Mouse (Mus musculus) lung, embryonic 14.5 days (tissue): Measurements from ENCODE around the gene Scnn1b. TPM values are rescaled to one million over a fixed set of nuclear protein-coding genes. Genes with fewer than 3 reads are reported as not detected.

ENCODE experiments used
- ATAC-seq: fragments of 200-750 bp; cut with Nextera tagmentation; 2 replicates; pipeline ENCODE4 v1.8.0; 2017; ENCODE audit warnings: mild to moderate bottlenecking, moderate TSS enrichment, moderate library complexity; ENCODE audit not compliant: insufficient read depth
- DNase-seq: peaks from one replicate; pipeline ENCODE4 v3.0.0-alpha.2; 2015
- H3K27ac ChIP-seq: fragments of 300-500 bp; sonication (generic); 2 replicates; pipeline ENCODE4 v1.5.1; 2014; ENCODE audit warnings: low read depth, mild to moderate bottlenecking, moderate library complexity
- H3K27me3 ChIP-seq: fragments of 300-500 bp; sonication (generic); 2 replicates; pipeline ENCODE4 v1.6.1; 2014; ENCODE audit warnings: low read length, control low read depth; ENCODE audit not compliant: insufficient read depth
- H3K36me3 ChIP-seq: fragments of 300-500 bp; sonication (generic); 2 replicates; pipeline ENCODE4 v1.6.1; 2014; ENCODE audit warnings: control low read depth; ENCODE audit not compliant: insufficient read depth
- H3K4me1 ChIP-seq: fragments of 300-500 bp; sonication (generic); 2 replicates; pipeline ENCODE4 v1.6.1; 2014; ENCODE audit warnings: antibody characterized with exemption, control low read depth; ENCODE audit not compliant: insufficient read depth
- H3K4me2 ChIP-seq: fragments of 300-500 bp; sonication (generic); 2 replicates; pipeline ENCODE4 v1.6.1; 2014; ENCODE audit warnings: mild to moderate bottlenecking
- H3K4me3 ChIP-seq: fragments of 300-500 bp; sonication (generic); 2 replicates; pipeline ENCODE4 v1.5.1; 2014; ENCODE audit warnings: low read depth, low read length
- H3K9ac ChIP-seq: fragments of 300-500 bp; sonication (generic); 2 replicates; pipeline ENCODE4 v1.6.1; 2014
- H3K9me3 ChIP-seq: fragments of 300-500 bp; sonication (generic); 2 replicates; pipeline ENCODE4 v1.6.1; 2016; ENCODE audit warnings: low read depth, low read length, control low read depth
- CTCF ChIP-seq: IDR thresholded peaks from 2 replicates; pipeline ENCODE4 v1.5.1; 2016; ENCODE audit warnings: antibody characterized with exemption, low read depth
- WGBS: fragments of 180-500 bp; shearing (Covaris S2); extraction: QIAGEN DNeasy Blood & Tissue Kit; methylation state at CpG from one replicate; pipeline ENCODE4 v1.1.7; 2014; 5-methylcytosine and 5-hydroxymethylcytosine counted together
- polyA plus RNA-seq: library from polyadenylated mRNA; unstranded; fragments of >200 nt; fragmentation: Nextera tagmentation; extraction: Ambion mirVana; gene quantifications from 2 replicates; pipeline ENCODE4 v1.2.1, GENCODE M21; 2014

Gene Scnn1b
- polyA plus RNA-seq, 1 experiment from 2014 or later, result 4.4 TPM

DNA sequence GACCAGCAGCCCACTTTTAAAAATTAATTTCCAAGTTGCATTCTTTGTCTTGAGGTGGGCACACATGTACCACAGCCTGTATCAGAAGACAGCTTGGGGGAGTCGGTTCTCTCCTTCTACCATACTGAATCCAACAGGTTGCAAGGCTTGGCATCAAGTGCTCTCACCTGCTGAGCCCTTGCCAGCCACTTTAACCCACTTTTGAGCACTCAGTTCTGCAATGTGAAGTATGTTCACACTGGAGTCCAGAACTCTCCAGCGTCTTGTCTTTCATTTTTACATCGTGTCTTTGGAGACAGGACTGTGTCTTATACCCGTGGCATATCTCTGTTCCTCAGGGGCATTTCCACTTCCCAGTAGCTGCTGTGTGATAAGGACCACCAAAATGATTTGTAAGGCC is 15.4 kb downstream of the Scnn1b start:
- peak; percentile 37 for DNase-seq
- no peak overlapping the region for H3K9ac ChIP-seq
- H3K4me2 ChIP-seq, result no peak overlapping the region
- ATAC-seq, result no peak
- WGBS, result 63% methylated on average over 4 of the region's 4 CpGs
- TF ChIP-seq CTCF, result no peak
- no peaks in the 10 kb centered on the region for H3K9me3 ChIP-seq
- no peaks in the 10 kb centered on the region for H3K27me3 ChIP-seq
- H3K36me3 ChIP-seq, result no peaks in the 10 kb centered on the region
- no peaks in the 10 kb centered on the region for H3K4me1 ChIP-seq
- no peak overlapping the region for H3K4me3 ChIP-seq
- no peak overlapping the region for H3K27ac ChIP-seq

DNA sequence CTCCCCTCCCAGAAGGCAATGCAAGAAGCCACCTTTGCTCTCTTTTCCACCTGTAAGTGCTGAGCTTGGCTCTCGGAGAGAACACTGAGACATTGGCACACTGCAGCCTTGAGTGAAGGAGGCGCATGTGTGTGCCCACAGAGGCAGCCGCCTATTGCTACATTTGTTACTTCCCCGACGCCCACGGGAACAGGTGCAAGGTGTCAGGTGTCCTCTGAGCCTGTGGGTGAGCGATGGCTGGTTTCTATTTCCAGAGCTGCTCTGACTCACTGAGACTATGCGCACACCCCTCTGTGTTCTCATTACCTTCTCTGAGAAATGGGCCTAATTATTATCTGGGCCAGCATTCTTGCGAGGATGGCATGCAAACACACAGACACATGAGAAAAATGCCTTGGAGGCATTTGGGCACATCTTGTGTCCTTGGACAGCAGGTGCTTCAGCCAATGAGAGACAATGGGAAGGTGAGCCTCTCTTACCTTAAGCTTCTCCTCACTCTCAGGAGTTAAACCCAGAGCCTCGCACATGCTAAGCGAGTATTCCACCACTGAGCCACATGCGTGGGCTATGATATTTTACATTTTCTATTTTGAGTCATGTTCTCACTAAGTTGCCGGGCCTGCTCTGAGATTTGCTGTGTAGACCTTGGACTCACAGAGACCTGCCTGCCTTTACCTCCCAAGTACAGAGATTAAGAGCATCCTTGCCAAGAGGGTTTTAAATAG is 26.0 kb downstream of the Scnn1b start:
- DNase-seq, result no peak

DNA sequence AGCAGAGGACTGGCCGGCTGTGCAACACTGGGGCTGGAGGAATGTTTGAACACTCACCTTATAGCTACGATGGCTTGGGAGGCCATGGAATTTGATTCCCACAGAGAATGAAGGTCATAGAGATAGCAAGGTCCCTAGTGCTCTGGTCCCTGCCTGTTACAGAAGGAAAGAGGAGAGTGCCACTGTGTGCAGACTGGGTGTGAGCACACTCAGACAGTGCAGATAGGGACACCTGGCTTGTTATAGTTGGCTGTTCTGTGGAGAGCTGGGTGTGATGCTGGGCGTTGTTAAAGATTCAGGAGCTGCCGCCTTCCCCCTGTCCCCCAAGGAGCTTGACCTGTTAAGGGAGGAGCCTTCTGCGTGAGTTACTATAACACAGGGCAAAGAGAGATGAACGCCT is 31.9 kb downstream of the Scnn1b start:
- WGBS, result 46% methylated on average over 6 of the region's 6 CpGs
- Histone ChIP-seq H3K4me2 (no peak overlapping the region), H3K27me3 (no peaks in the 10 kb centered on the region), H3K9me3 (no peaks in the 10 kb centered on the region), H3K4me1 (no peaks in the 10 kb centered on the region), H3K4me3 (no peak overlapping the region), H3K9ac (no peak overlapping the region), H3K27ac (no peak overlapping the region), H3K36me3 (no peaks in the 10 kb centered on the region)
- ATAC-seq, result no peak
- no peak for TF ChIP-seq CTCF
- DNase-seq, result no peak

More for the DNA sequence above, 26.0 kb downstream of the Scnn1b start:
- Histone ChIP-seq H3K9me3 (no peaks in the 10 kb centered on the region), H3K4me3 (no peak overlapping the region), H3K36me3 (no peaks in the 10 kb centered on the region), H3K4me1 (no peaks in the 10 kb centered on the region), H3K27ac (no peak overlapping the region), H3K9ac (no peak overlapping the region), H3K27me3 (no peaks in the 10 kb centered on the region), H3K4me2 (no peak overlapping the region)
- TF ChIP-seq CTCF, result no peak
- WGBS, result 82% methylated on average over 13 of the region's 13 CpGs
- ATAC-seq, result no peak

DNA sequence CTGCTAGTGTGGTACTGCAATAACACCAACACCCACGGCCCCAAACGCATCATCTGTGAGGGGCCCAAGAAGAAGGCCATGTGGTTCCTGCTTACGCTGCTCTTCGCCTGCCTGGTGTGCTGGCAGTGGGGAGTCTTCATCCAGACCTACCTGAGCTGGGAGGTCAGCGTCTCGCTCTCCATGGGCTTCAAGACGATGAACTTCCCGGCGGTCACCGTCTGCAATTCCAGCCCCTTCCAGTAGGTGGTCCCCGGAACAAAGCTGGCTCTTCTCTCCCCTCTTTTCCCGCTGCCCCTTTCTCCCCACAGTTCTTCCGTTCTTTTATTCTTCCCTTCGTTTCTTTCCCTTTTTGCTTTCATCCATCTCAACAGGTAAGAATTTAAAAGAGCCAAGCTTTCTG is 34.5 kb downstream of the Scnn1b start:
- H3K27me3 ChIP-seq, result no peaks in the 10 kb centered on the region
- peak; percentile 77 for TF ChIP-seq CTCF
- 9% methylated on average over 14 of the region's 14 CpGs for WGBS
- no peak overlapping the region for H3K4me3 ChIP-seq
- H3K9ac ChIP-seq, result no peak overlapping the region
- DNase-seq (peak; percentile 67), ATAC-seq (no peak)
- H3K4me2 ChIP-seq, result peak overlapping the region; percentile 29; the same call in 1 of the 2 replicates
- no peaks in the 10 kb centered on the region for H3K36me3 ChIP-seq
- H3K9me3 ChIP-seq, result no peaks in the 10 kb centered on the region
- no peaks in the 10 kb centered on the region for H3K4me1 ChIP-seq
- H3K27ac ChIP-seq, result no peak overlapping the region

DNA sequence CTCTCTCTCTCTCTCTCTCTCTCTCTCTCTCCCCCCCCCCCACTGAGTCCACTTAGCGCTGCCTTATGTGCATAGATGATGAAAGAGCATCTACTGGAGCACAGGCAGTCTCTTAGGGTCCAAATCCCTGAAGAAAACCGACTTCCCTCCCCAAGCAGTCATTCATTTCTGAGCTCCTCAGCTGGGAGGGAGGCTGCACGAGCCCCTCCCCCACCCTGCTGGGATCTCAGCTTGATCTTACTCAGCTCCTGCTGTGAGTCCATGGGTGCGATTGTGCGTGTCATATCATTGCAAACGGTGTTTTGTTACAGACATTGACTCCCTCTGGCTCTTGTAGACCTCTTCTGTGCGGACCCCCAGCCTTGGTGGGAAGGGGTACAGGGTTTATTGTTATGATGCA is 35.1 kb downstream of the Scnn1b start:
- Histone ChIP-seq H3K27ac (no peak overlapping the region), H3K4me2 (peak overlapping the region; percentile 29; the same call in 1 of the 2 replicates), H3K4me3 (no peak overlapping the region), H3K9me3 (no peaks in the 10 kb centered on the region), H3K36me3 (no peaks in the 10 kb centered on the region), H3K27me3 (no peaks in the 10 kb centered on the region), H3K9ac (no peak overlapping the region), H3K4me1 (no peaks in the 10 kb centered on the region)
- DNase-seq (no peak), ATAC-seq (no peak)
- no peak for TF ChIP-seq CTCF
- 9% methylated on average over 7 of the region's 7 CpGs for WGBS

DNA sequence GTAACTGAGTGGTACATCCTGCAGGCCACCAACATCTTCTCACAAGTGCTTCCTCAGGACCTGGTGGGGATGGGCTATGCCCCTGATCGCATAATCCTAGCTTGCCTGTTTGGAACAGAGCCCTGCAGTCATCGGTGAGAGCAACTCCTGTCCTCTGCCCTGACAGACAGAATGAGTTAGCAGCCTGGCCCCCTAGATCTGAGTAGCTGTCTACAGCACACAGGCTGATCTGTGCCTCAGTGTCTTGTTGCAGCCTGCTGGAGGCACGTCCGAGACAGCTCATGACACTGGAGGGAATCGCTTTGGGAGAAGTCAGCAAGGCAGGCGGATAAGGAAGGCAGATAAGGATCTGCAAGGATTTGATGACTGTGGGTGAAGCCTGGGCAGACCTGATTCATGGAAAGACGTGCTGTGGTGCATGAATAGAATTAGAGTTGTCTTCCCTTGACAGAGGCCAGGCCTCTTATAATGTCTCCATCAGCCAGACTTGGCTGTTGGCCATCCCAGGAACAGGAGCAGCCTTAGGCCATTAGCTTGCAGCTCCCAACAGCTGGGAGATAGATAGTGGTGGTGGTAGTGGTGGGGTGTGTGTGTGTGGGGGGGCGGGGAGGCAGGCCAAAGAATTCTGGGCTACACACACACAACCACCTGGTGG is 38.0 kb downstream of the Scnn1b start:
- Histone ChIP-seq H3K4me2 (no peak overlapping the region), H3K9ac (no peak overlapping the region), H3K4me1 (no peaks in the 10 kb centered on the region), H3K27me3 (no peaks in the 10 kb centered on the region), H3K4me3 (no peak overlapping the region), H3K36me3 (no peaks in the 10 kb centered on the region), H3K27ac (no peak overlapping the region; the same call in 1 of the 2 replicates), H3K9me3 (no peaks in the 10 kb centered on the region)
- no peak for TF ChIP-seq CTCF
- DNase-seq (peak; percentile 76), ATAC-seq (peak; percentile 84; the same call in 1 of the 2 replicates)
- WGBS, result 49% methylated on average over 8 of the region's 8 CpGs

DNA sequence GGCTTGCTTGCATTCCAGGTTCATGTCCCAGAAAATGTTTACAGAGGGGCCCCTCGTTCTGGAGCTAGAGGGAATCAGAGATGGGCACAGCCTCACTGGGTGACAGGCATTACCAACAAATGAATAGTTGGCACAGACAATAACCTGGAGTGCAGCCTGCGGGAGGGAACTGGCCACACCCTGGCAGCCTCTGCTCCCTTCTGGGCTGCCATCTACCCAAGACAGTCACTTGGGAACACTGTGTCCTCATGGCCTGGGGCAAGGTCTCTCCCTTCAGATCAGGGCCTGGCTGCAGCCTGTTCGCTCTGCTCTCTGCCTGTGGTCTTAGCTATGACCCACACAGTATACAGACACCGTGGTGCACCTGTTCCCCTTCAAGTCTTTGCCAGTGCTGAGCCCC is 42.0 kb downstream of the Scnn1b start:
- TF ChIP-seq CTCF, result no peak
- WGBS, result 63% methylated on average over 4 of the region's 4 CpGs
- no peak overlapping the region for H3K4me3 ChIP-seq
- ATAC-seq (no peak), DNase-seq (no peak)
- no peak overlapping the region for H3K4me2 ChIP-seq
- no peaks in the 10 kb centered on the region for H3K9me3 ChIP-seq
- H3K27ac ChIP-seq, result no peak overlapping the region
- no peaks in the 10 kb centered on the region for H3K4me1 ChIP-seq
- H3K27me3 ChIP-seq, result no peaks in the 10 kb centered on the region
- H3K9ac ChIP-seq, result no peak overlapping the region
- H3K36me3 ChIP-seq, result no peaks in the 10 kb centered on the region
